ENCODE assay signal across 1 mouse cellular context in the genomic region with DNA sequence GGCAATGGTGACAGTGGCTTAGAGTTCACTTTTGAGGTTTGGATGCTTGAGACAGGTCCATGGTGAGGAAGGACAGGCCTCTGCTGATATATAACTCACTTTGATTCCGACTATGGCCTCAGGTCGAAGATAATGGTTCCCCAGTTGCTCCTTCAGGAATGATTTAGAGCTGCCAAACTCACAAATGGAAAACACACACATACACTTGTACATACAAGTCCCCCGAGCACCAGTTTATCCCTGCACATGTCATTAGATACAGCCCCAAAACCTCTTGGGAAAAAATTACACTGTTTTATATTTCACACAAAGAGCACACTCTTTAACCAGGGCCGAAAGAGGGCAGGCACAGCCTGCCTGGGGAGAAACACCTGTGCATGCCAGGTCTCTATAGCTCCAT.
TF ChIP-seq lines count a peak whose summit lies in the region.

No protein-coding gene starts in this region.

TF ChIP-seq in CH12.LX, 34 proteins besides CTCF, POLR2A, EP300 and RAD21 (continued from another document):
- no peak for TF ChIP-seq E2F4 (IDR thresholded peaks at IDR 0.05; ENCODE audit: insufficient replicate concordance, low read depth, low read length)
- TF ChIP-seq SIN3A (IDR thresholded peaks at IDR 0.05; ENCODE audit: low read length): no peak
- no peak for TF ChIP-seq MEF2A (IDR thresholded peaks at IDR 0.05; ENCODE audit: borderline replicate concordance, low read depth, low read length)
- TF ChIP-seq MXI1 (IDR thresholded peaks at IDR 0.05; ENCODE audit: low read depth, low read length): no peak
- no peak for TF ChIP-seq HCFC1 (IDR thresholded peaks at IDR 0.05; ENCODE audit: low read depth, low read length)
- no peak for TF ChIP-seq JUN (IDR thresholded peaks at IDR 0.05; ENCODE audit: insufficient read depth, low read depth, low read length)
- no peak for TF ChIP-seq USF2 (conservative IDR thresholded peaks at IDR 0.05; ENCODE audit: low read depth, low read length)
- no peak for TF ChIP-seq JUND (conservative IDR thresholded peaks at IDR 0.05; ENCODE audit: low read depth, low read length)
TF ChIP-seq in CH12.LX: peak in this region for 0.
